Mouse (Mus musculus) liver, embryonic 14.5 days (tissue): ENCODE results near the gene Hexim2.

Experiments
- CTCF ChIP-seq: IDR thresholded peaks from 2 replicates; pipeline ENCODE4 v1.5.1; 2016; ENCODE audit warnings: antibody characterized with exemption, low read depth, control low read depth
- EP300 ChIP-seq: IDR thresholded peaks from 2 replicates; pipeline ENCODE4 v1.6.1; 2016; ENCODE audit warnings: antibody characterized with exemption, low read depth

- TF ChIP-seq CTCF (no peak), EP300 (no peak)
Observed at GRCm38 (mm10) chr11:103164391-103164790, 32.2 kb downstream of the Hexim2 start.
